Mouse (Mus musculus) G1E (cell line): ENCODE measurements around the gene Cib4.

Experiments
- CTCF ChIP-seq: IDR thresholded peaks from 2 replicates; pipeline ENCODE4 v1.5.1; 2012; ENCODE audit warnings: low read depth, low read length, inconsistent platforms, mixed read lengths
- GATA1 ChIP-seq: IDR thresholded peaks from 2 replicates; pipeline ENCODE4 v1.6.1; 2012; ENCODE audit warnings: borderline replicate concordance, low read length, inconsistent platforms, mixed read lengths
- POLR2AphosphoS5 ChIP-seq: IDR thresholded peaks from 2 replicates; pipeline ENCODE4 v1.6.1; 2012; ENCODE audit warnings: low read depth, low read length, inconsistent platforms; ENCODE audit not compliant: insufficient replicate concordance

GRCm38 (mm10) chr5:30589546-30589945, 43.9 kb upstream of the Cib4 start:
- TF ChIP-seq CTCF (no peak), POLR2AphosphoS5 (no peak), GATA1 (no peak)
